Mouse (Mus musculus) E14TG2a.4 (cell line): Measurements from ENCODE around the gene Foxf1.

ENCODE experiments used
- H3K27me3 ChIP-seq: 2 replicates; pipeline ENCODE4 v1.6.1; 2014; ENCODE audit warnings: low read length, control low read depth; ENCODE audit not compliant: insufficient read depth
- H3K36me3 ChIP-seq: 2 replicates; pipeline ENCODE4 v1.6.1; 2014; ENCODE audit warnings: low read length, control low read depth; ENCODE audit not compliant: insufficient read depth
- H3K4me1 ChIP-seq: replicated peaks from 2 replicates; pipeline ENCODE4 v1.6.1; 2014; ENCODE audit warnings: low read depth, low read length, control low read depth
- H3K4me3 ChIP-seq: replicated peaks from 2 replicates; pipeline ENCODE4 v1.5.1; 2014; ENCODE audit warnings: mild to moderate bottlenecking, low read length
- H3K9me3 ChIP-seq: 2 replicates; pipeline ENCODE4 v1.6.1; 2014; ENCODE audit warnings: low read length, control low read depth
- CTCF ChIP-seq: conservative IDR thresholded peaks from 2 replicates; pipeline ENCODE4 v1.5.1; 2014; ENCODE audit warnings: low read length
- NANOG ChIP-seq: IDR thresholded peaks from 2 replicates; pipeline ENCODE4 v1.6.1; 2014; ENCODE audit warnings: borderline replicate concordance, low read length, mixed read lengths
- POU5F1 ChIP-seq: IDR thresholded peaks from 2 replicates; pipeline ENCODE4 v1.6.1; 2014; ENCODE audit warnings: low read length, borderline replicate concordance

Foxf1 gene

GRCm38 (mm10) chr8:121116591-121117185 lies 32.5 kb downstream of the Foxf1 start:
- Histone ChIP-seq H3K4me1 (peaks cover 25% of the 10 kb centered on the region), H3K9me3 (no peaks in the 10 kb centered on the region), H3K4me3 (peak overlapping the region; percentile 82), H3K36me3 (no peaks in the 10 kb centered on the region), H3K27me3 (peaks cover 95% of the 10 kb centered on the region)
- TF ChIP-seq POU5F1 (no peak), CTCF (no peak), NANOG (no peak)

- Histone ChIP-seq H3K9me3 (no peaks in the 10 kb centered on the region), H3K27me3 (peaks cover 95% of the 10 kb centered on the region), H3K4me1 (peaks cover 25% of the 10 kb centered on the region), H3K36me3 (no peaks in the 10 kb centered on the region), H3K4me3 (peak overlapping the region; percentile 82)
- TF ChIP-seq POU5F1 (no peak), CTCF (no peak), NANOG (no peak)
Observed at GRCm38 (mm10) chr8:121117186-121117651, 33.0 kb downstream of the Foxf1 start.

GRCm38 (mm10) chr8:121117906-121118305 lies 33.7 kb downstream of the Foxf1 start:
- peak overlapping the region; percentile 82; the same call in 1 of the 2 replicates for H3K4me3 ChIP-seq
- H3K9me3 ChIP-seq = peaks cover 3% of the 10 kb centered on the region
- H3K4me1 ChIP-seq = peaks cover 30% of the 10 kb centered on the region
- no peak for TF ChIP-seq CTCF
- TF ChIP-seq NANOG = no peak
- TF ChIP-seq POU5F1 = no peak
- no peaks in the 10 kb centered on the region for H3K36me3 ChIP-seq
- H3K27me3 ChIP-seq = peaks cover 95% of the 10 kb centered on the region

GRCm38 (mm10) chr8:121118634-121119420 lies 34.6 kb downstream of the Foxf1 start:
- TF ChIP-seq POU5F1 (no peak), CTCF (no peak), NANOG (no peak)
- H3K4me1 ChIP-seq = peaks cover 27% of the 10 kb centered on the region
- H3K27me3 ChIP-seq = peaks cover 97% of the 10 kb centered on the region
- no peaks in the 10 kb centered on the region for H3K36me3 ChIP-seq
- peaks cover 9% of the 10 kb centered on the region for H3K9me3 ChIP-seq
- H3K4me3 ChIP-seq = no peak overlapping the region

- Histone ChIP-seq H3K9me3 (peaks cover 9% of the 10 kb centered on the region), H3K27me3 (peaks cover 97% of the 10 kb centered on the region), H3K4me3 (no peak overlapping the region), H3K36me3 (no peaks in the 10 kb centered on the region), H3K4me1 (peaks cover 33% of the 10 kb centered on the region)
- TF ChIP-seq POU5F1 = no peak
- no peak for TF ChIP-seq NANOG
- TF ChIP-seq CTCF = no peak
Observed at GRCm38 (mm10) chr8:121119635-121120455, 35.7 kb downstream of the Foxf1 start.

- Histone ChIP-seq H3K9me3 (peaks cover 9% of the 10 kb centered on the region), H3K27me3 (peaks cover 97% of the 10 kb centered on the region), H3K4me3 (no peak overlapping the region), H3K36me3 (no peaks in the 10 kb centered on the region), H3K4me1 (peaks cover 34% of the 10 kb centered on the region)
- TF ChIP-seq POU5F1 = no peak
- no peak for TF ChIP-seq NANOG
- no peak for TF ChIP-seq CTCF
Observed at GRCm38 (mm10) chr8:121120456-121121419, 36.6 kb downstream of the Foxf1 start.

- Histone ChIP-seq H3K9me3 (peaks cover 9% of the 10 kb centered on the region), H3K4me1 (peaks cover 37% of the 10 kb centered on the region), H3K36me3 (no peaks in the 10 kb centered on the region), H3K27me3 (peaks cover 99% of the 10 kb centered on the region), H3K4me3 (no peak overlapping the region)
- no peak for TF ChIP-seq POU5F1
- no peak for TF ChIP-seq CTCF
- no peak for TF ChIP-seq NANOG
Observed at GRCm38 (mm10) chr8:121121704-121122103, 37.5 kb downstream of the Foxf1 start.
